Mouse (Mus musculus): ENCODE data around the gene Dab2ip. TPM values are rescaled to one million over a fixed set of nuclear protein-coding genes. Genes with fewer than 3 reads are reported as not detected.

The Dab2ip gene
- polyA plus RNA-seq, 1 experiment from 2014 or later, result 41.3 TPM

GRCm38 (mm10) chr2:35722821-35723220 is 164.8 kb downstream of the Dab2ip start:
- H3K4me3 ChIP-seq (ENCODE audit: low read depth, low read length), result no peak overlapping the region
- no peak for ATAC-seq
- H3K9me3 ChIP-seq (ENCODE audit: control insufficient read depth), result no peaks in the 10 kb centered on the region
- H3K4me2 ChIP-seq (replicated peaks; ENCODE audit: low read depth), result no peak overlapping the region
- no peaks in the 10 kb centered on the region for H3K27me3 ChIP-seq (replicated peaks; ENCODE audit: control insufficient read depth, insufficient read depth, low read length)
- H3K27ac ChIP-seq (ENCODE audit: low read depth, low read length), result no peak overlapping the region
- no peaks in the 10 kb centered on the region for H3K4me1 ChIP-seq (replicated peaks; ENCODE audit: control insufficient read depth, insufficient read depth, low read length)
- WGBS, result 92% methylated on average over 9 of the region's 9 CpGs
- H3K36me3 ChIP-seq (ENCODE audit: control insufficient read depth, insufficient read depth), result peaks cover 89% of the 10 kb centered on the region
- no peak; the same call in 1 of the 2 replicates for TF ChIP-seq CTCF (IDR thresholded peaks at IDR 0.05; ENCODE audit: low read depth)
- H3K9ac ChIP-seq (ENCODE audit: low read depth, low read length), result no peak overlapping the region

GRCm38 (mm10) chr2:35723267-35723666 is 165.2 kb downstream of the Dab2ip start:
- Histone ChIP-seq H3K9ac (ENCODE audit: low read depth, low read length) (no peak overlapping the region), H3K36me3 (ENCODE audit: control insufficient read depth, insufficient read depth) (peaks cover 89% of the 10 kb centered on the region), H3K4me3 (ENCODE audit: low read depth, low read length) (no peak overlapping the region), H3K27me3 (replicated peaks; ENCODE audit: control insufficient read depth, insufficient read depth, low read length) (no peaks in the 10 kb centered on the region), H3K4me2 (replicated peaks; ENCODE audit: low read depth) (no peak overlapping the region), H3K4me1 (replicated peaks; ENCODE audit: control insufficient read depth, insufficient read depth, low read length) (no peaks in the 10 kb centered on the region), H3K9me3 (ENCODE audit: control insufficient read depth) (no peaks in the 10 kb centered on the region), H3K27ac (ENCODE audit: low read depth, low read length) (no peak overlapping the region)
- WGBS, result 97% methylated on average over 6 of the region's 6 CpGs
- no peak for ATAC-seq
- no peak for TF ChIP-seq CTCF (IDR thresholded peaks at IDR 0.05; ENCODE audit: low read depth)

GRCm38 (mm10) chr2:35723691-35724090 is 165.6 kb downstream of the Dab2ip start:
- Histone ChIP-seq H3K4me2 (replicated peaks; ENCODE audit: low read depth) (no peak overlapping the region), H3K36me3 (ENCODE audit: control insufficient read depth, insufficient read depth) (peaks cover 89% of the 10 kb centered on the region), H3K9ac (ENCODE audit: low read depth, low read length) (no peak overlapping the region), H3K9me3 (ENCODE audit: control insufficient read depth) (no peaks in the 10 kb centered on the region), H3K27ac (ENCODE audit: low read depth, low read length) (no peak overlapping the region), H3K4me1 (replicated peaks; ENCODE audit: control insufficient read depth, insufficient read depth, low read length) (no peaks in the 10 kb centered on the region), H3K27me3 (replicated peaks; ENCODE audit: control insufficient read depth, insufficient read depth, low read length) (no peaks in the 10 kb centered on the region), H3K4me3 (ENCODE audit: low read depth, low read length) (no peak overlapping the region)
- no peak for ATAC-seq
- no peak for TF ChIP-seq CTCF (IDR thresholded peaks at IDR 0.05; ENCODE audit: low read depth)
- 87% methylated on average over 7 of the region's 7 CpGs for WGBS

- Histone ChIP-seq H3K9me3 (ENCODE audit: control insufficient read depth) (no peaks in the 10 kb centered on the region), H3K4me3 (ENCODE audit: low read depth, low read length) (no peak overlapping the region), H3K27me3 (replicated peaks; ENCODE audit: control insufficient read depth, insufficient read depth, low read length) (no peaks in the 10 kb centered on the region), H3K9ac (ENCODE audit: low read depth, low read length) (no peak overlapping the region), H3K4me2 (replicated peaks; ENCODE audit: low read depth) (no peak overlapping the region), H3K36me3 (ENCODE audit: control insufficient read depth, insufficient read depth) (peaks cover 51% of the 10 kb centered on the region), H3K4me1 (replicated peaks; ENCODE audit: control insufficient read depth, insufficient read depth, low read length) (no peaks in the 10 kb centered on the region), H3K27ac (ENCODE audit: low read depth, low read length) (no peak overlapping the region)
- no peak for TF ChIP-seq CTCF (IDR thresholded peaks at IDR 0.05; ENCODE audit: low read depth)
- 34% methylated on average over 5 of the region's 5 CpGs for WGBS
- no peak for ATAC-seq
Observed at GRCm38 (mm10) chr2:35728633-35729032, 170.6 kb downstream of the Dab2ip start.

- TF ChIP-seq CTCF (IDR thresholded peaks at IDR 0.05; ENCODE audit: low read depth), result peak; percentile 70
- Histone ChIP-seq H3K27me3 (replicated peaks; ENCODE audit: control insufficient read depth, insufficient read depth, low read length) (no peaks in the 10 kb centered on the region), H3K36me3 (ENCODE audit: control insufficient read depth, insufficient read depth) (peaks cover 49% of the 10 kb centered on the region), H3K9me3 (ENCODE audit: control insufficient read depth) (no peaks in the 10 kb centered on the region), H3K4me2 (replicated peaks; ENCODE audit: low read depth) (no peak overlapping the region), H3K4me3 (ENCODE audit: low read depth, low read length) (no peak overlapping the region), H3K27ac (ENCODE audit: low read depth, low read length) (no peak overlapping the region), H3K9ac (ENCODE audit: low read depth, low read length) (no peak overlapping the region), H3K4me1 (replicated peaks; ENCODE audit: control insufficient read depth, insufficient read depth, low read length) (no peaks in the 10 kb centered on the region)
- 46% methylated on average over 16 of the region's 16 CpGs for WGBS
- ATAC-seq, result peak; percentile 59
Observed at GRCm38 (mm10) chr2:35729077-35730065, 171.3 kb downstream of the Dab2ip start.

- Histone ChIP-seq H3K4me2 (replicated peaks; ENCODE audit: low read depth) (no peak overlapping the region), H3K4me1 (replicated peaks; ENCODE audit: control insufficient read depth, insufficient read depth, low read length) (no peaks in the 10 kb centered on the region), H3K4me3 (ENCODE audit: low read depth, low read length) (no peak overlapping the region), H3K27ac (ENCODE audit: low read depth, low read length) (no peak overlapping the region), H3K9me3 (ENCODE audit: control insufficient read depth) (no peaks in the 10 kb centered on the region), H3K9ac (ENCODE audit: low read depth, low read length) (no peak overlapping the region), H3K27me3 (replicated peaks; ENCODE audit: control insufficient read depth, insufficient read depth, low read length) (no peaks in the 10 kb centered on the region), H3K36me3 (ENCODE audit: control insufficient read depth, insufficient read depth) (peaks cover 29% of the 10 kb centered on the region)
- no peak for ATAC-seq
- 67% methylated on average over 18 of the region's 18 CpGs for WGBS
- no peak for TF ChIP-seq CTCF (IDR thresholded peaks at IDR 0.05; ENCODE audit: low read depth)
Observed at GRCm38 (mm10) chr2:35731671-35732449, 173.8 kb downstream of the Dab2ip start.
